9 mouse cellular contexts compared by ENCODE assay signal in genomic region chr5:123068115-123068514, GRCm38 (mm10). TPM values are rescaled to one million over a fixed set of nuclear protein-coding genes. Genes with fewer than 3 reads are reported as not detected.
DNase-seq lines count a peak whose midpoint lies in the region; ATAC-seq lines count a peak whose summit lies in the region.
"Had no signal": no experiment of that assay in that cellular context is flagged by ENCODE, and none has a peak within 500 bp of the region (broad histone marks: within the 10 kb centered on the region; RNA-seq: fewer than 3 reads in every experiment).

Gene Tmem120b (plus strand): TSS chr5:123068415.

- no peaks in the 10 kb centered on the region for H3K36me3 ChIP-seq in hindbrain, embryonic 15.5 days
- no peaks in the 10 kb centered on the region for H3K36me3 ChIP-seq in midbrain, embryonic 12.5 days

- intact Hi-C loops in heart, postnatal 36 days (cut with DNase I) = no loop called here

- no peak within 1 kb of the TSS for H3K27ac ChIP-seq in hindbrain, embryonic 15.5 days (replicated peaks)
- no peak within 1 kb of the TSS for H3K27ac ChIP-seq in midbrain, embryonic 12.5 days (replicated peaks)

- DNase-seq in heart, adult 18-20 months = peak in 1 of 2 experiments; percentile 25
- no peak for DNase-seq in heart, postnatal 36 days
- DNase-seq in urinary bladder, adult 2 months (ENCODE audit: low spot score) = no peak
- no peak for DNase-seq in urinary bladder, postnatal 14 days (ENCODE audit: low spot score)
- DNase-seq in ovary, adult 18-20 months (ENCODE audit: low spot score) = no peak
- DNase-seq in spleen, postnatal 4 days (ENCODE audit: low spot score in 2 of 2) = no peak

- H3K9ac ChIP-seq in hindbrain, embryonic 15.5 days = no peak within 1 kb of the TSS
- no peak within 1 kb of the TSS for H3K9ac ChIP-seq in midbrain, embryonic 12.5 days (replicated peaks)

- ATAC-seq in hindbrain, embryonic 15.5 days (ENCODE audit: low FRiP score, low read depth) = no peak
- no peak for ATAC-seq in midbrain, embryonic 12.5 days (ENCODE audit: low FRiP score, low read depth)

- no peaks in the 10 kb centered on the region for H3K27me3 ChIP-seq in hindbrain, embryonic 15.5 days
- no peaks in the 10 kb centered on the region for H3K27me3 ChIP-seq in midbrain, embryonic 12.5 days

- H3K4me1 ChIP-seq in hindbrain, embryonic 15.5 days (replicated peaks) = 0 out of 2 replicates have a peak, but pooled peaks cover 3% of the 10 kb centered on the region
- H3K4me1 ChIP-seq in midbrain, embryonic 12.5 days = no peaks in the 10 kb centered on the region

- WGBS in hindbrain, embryonic 15.5 days = 89% methylated on average over 12 of the region's 12 CpGs
- WGBS in midbrain, embryonic 12.5 days = 83% methylated on average over 12 of the region's 12 CpGs

- no peak within 1 kb of the TSS for H3K4me3 ChIP-seq in hindbrain, embryonic 15.5 days
- no peak within 1 kb of the TSS for H3K4me3 ChIP-seq in midbrain, embryonic 12.5 days
- H3K4me3 ChIP-seq: erythroblast, embryonic 14.5 days had no signal

- no peak within 1 kb of the TSS for H3K4me2 ChIP-seq in hindbrain, embryonic 15.5 days
- no peak within 1 kb of the TSS for H3K4me2 ChIP-seq in midbrain, embryonic 12.5 days (replicated peaks)

- H3K9me3 ChIP-seq in hindbrain, embryonic 15.5 days = no peaks in the 10 kb centered on the region
- H3K9me3 ChIP-seq in midbrain, embryonic 12.5 days = peaks cover 3% of the 10 kb centered on the region; the same call in 1 of the 2 replicates

RNA-seq across cellular contexts. Expression of gene Tmem120b, which starts in this region (rescaled TPM):
- 10 to 100 TPM; 10.1 to 10.3 TPM for total RNA-seq in heart, adult 18-20 months (2021)
- 10 to 100 TPM in 1 of 2 experiments, 1 to 10 TPM in 1; 7.3 to 10.7 TPM for total RNA-seq in heart, postnatal 36 days (2021)
- polyA plus RNA-seq in urinary bladder, adult 2 months (2012; rRNA removed) = 7.5 and 14.4 TPM in 2 replicates
- 17.9 and 20.7 TPM in 2 replicates for polyA plus RNA-seq in hindbrain, embryonic 15.5 days (2015; fragmentation: Nextera tagmentation; extraction: Ambion mirVana)
- polyA plus RNA-seq in midbrain, embryonic 12.5 days (2016; fragmentation: Nextera tagmentation; extraction: Ambion mirVana) = 10.8 and 12.7 TPM in 2 replicates
